Mouse (Mus musculus): ENCODE measurements around the gene Wnt6.

DNA sequence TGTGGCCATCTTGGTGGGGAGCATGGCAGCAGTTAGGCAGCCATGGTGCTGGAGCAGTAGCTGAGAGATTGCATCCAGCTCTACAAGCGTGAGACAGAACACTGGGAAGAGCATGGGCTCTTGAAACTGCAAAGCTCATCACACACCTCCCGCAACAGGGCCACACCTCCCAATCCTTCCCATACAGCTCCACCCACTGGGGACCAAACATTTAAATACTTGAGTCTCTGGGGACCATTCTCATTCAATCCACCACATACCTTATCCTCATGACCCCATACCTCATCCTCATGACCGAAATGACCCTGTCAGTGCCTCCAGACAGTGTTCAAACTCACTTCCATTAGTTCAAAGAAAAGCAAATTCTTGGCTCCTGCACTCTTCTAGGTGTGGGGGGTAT is 61.6 kb downstream of the Wnt6 start:
- TF ChIP-seq CTCF (IDR thresholded peaks at IDR 0.05; ENCODE audit: extremely low read depth, insufficient read depth, low read length) (no peak), POLR2A (IDR thresholded peaks at IDR 0.05; ENCODE audit: extremely low read depth, insufficient read depth, low read length) (no peak)

Data from cortical plate, adult 2 months (tissue).